Mouse (Mus musculus) Muller cell, postnatal 12 days (primary cell): ENCODE measurements around the gene Med26.

Experiments used
- DNase-seq: peaks from one replicate; pipeline ENCODE4 v3.0.0-alpha.2; 2015; ENCODE audit errors: inconsistent ontology term

Med26 gene

DNA sequence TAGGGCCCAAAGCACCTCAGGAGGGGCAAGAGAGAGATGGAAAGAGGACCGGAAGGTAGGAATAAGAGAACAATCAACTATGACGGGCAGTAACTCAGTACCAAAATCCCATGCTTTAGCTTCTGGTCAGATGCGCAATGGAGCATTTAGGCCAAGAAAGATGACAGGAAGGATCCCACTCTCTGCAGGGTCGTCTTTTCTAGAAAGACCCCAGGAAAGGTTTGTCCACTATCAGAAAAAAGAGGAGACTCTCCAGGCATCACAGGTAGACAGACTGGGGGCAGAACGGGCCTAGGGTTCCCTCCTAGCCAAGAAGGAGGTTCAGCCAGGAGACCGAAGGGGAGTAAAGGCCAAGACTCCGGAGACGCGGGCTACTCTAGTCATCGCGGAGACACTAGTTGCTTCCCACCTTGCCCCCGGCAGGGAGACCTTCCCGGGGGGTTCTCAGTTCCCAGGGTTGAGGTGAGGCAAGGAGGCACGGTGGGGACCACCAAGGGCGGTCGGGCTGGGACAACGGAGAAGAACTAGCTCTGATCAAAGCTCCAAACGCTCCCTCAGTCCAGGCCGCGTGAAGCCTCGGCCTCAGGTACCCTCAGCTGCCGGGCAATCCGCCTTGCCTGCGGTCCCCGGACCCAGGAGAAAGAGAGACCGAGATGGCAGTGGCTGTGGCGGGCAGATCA, 808 bp downstream of the Med26 start:
- no peak for DNase-seq

DNA sequence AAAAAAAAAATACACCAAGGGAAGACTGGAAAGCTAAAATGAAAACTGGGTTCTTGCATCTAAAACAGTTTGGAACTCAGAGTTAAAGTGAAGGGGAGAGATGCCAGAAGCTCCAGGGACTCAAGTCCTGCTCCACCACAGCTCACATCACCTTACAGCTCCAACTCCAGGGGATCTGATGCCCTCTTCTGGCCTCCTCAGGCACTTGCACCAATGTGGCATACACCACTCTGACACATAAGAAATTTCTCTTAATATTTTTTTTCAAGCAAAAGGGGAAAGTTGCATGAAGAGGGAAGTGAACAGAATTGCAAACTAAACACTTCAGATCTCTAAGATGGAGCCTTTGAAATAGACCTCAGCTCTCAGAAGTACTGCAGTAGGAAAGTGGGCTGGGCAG, 8.8 kb downstream of the Med26 start:
- DNase-seq: no peak

DNA sequence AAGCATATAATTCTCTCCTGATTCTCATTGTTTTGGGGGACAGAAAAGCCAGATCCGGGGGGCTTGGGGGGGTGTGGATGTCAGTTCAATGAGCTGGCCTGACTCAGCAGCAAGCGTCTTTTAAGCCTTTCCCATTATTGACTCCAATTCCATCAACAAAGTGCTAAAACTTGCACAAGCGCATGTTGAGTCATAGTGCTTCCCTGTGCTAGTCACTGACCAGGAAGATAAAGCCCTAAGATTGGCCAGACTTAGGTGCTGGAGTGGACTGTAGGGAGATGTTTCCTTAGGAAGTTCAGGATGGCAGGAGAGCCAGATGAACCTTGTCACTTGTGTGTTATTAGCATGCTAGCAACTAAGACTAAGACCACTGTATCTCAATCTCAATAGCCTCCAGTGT, 13.2 kb downstream of the Med26 start:
- no peak for DNase-seq

DNA sequence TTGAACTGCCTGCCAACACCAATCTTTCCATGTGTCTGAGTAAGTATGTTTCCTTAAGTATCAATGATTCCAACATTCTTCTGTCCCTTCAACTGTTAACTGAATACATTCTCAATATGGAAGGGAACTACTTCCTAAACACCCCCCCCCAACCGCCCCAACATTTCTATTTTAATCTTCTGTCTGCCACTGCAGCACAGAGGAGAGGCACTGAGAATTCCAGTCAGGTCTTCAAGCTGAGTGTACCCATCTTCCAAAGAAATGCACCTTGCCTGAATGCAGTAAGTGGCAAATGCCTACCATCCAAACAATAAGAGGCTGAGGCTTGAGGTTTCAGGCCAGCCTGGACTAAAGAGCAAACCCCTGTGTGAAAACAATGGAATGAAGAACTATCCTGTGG, 16.0 kb downstream of the Med26 start:
- DNase-seq: no peak

DNA sequence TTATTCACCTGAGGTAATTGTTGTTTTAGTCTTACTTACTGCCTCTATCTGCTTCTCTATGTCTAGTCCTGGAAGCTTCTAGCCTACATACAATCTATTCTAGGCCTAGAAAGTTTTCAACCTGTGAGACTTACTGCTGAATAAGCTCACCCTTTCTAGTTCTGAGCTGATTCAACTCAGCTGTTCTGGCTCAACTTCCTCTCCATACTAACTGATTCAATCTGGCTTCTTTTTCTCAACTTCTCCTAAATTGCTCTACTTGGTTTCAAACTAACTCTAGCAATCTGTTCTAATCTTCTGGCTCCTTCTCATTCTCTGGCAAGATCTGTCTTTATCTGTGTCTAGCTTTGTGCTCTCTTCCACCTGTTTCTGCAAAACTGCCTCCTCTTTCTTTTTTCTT, 26.2 kb downstream of the Med26 start:
- DNase-seq: no peak

DNA sequence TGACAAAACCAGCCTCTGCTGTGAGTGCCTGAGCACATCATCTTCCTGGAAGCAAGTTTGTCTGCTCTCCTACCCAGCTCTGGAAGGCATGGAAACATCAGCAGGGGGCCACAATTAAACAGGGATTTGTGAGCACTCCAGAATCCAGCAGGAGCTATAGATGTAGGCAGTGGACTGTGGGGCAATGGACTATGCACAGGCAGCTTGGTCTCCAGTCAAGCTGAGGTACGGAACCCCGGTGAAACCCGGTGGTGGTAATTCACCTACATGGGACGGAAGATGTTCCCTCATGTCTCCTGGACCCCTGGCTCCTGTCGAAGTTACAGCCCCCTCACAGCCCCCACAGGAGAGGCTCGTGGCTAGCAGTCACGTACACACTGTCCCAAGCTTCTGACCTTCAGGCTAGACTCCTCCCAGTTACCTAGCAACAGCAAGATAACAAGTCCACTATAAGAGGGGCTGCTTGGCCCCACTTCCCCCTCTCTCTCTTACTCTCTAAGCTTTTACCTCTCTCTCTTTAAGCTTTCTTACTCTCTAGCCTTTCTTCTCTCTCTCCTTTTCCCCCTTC, 30.6 kb downstream of the Med26 start:
- DNase-seq: no peak

DNA sequence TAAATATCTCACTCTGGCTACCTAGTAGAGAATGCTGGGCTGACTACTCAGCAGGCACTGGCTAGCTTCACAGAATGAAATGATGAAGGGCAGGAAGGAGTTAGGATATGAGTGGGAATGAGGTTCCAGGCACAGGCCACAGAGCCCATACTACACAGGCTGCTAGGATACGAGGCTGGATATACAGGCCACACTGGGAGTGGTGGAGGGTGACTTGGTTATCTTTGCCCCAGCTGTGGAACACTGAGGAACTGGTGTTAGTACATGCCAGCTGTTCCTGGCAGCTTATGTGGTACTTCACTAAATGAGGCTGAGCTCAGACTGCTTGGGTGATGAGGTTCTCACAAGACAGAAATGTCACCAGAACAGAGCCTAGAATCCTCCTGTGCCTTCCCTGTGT, 34.9 kb downstream of the Med26 start:
- DNase-seq: no peak

DNA sequence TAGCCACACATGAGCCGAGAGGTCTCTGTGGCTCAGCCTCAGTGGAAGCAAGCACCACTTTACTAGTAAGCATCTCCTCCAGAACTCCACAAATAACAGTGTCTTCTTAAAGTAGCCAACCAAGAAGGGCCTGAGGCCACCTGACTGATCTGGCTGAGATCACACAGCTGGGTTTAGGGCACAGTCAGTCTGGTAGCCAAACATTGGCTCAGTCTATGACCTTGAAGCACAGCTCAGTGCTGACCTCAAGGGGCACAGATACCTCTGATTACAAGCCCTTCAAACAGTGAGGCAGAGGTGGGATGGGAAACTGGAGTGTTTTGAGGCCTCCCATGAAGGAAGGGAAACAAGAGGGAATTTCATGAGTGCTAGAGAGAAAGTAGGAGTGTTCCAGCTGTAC, 35.4 kb downstream of the Med26 start:
- DNase-seq: no peak

DNA sequence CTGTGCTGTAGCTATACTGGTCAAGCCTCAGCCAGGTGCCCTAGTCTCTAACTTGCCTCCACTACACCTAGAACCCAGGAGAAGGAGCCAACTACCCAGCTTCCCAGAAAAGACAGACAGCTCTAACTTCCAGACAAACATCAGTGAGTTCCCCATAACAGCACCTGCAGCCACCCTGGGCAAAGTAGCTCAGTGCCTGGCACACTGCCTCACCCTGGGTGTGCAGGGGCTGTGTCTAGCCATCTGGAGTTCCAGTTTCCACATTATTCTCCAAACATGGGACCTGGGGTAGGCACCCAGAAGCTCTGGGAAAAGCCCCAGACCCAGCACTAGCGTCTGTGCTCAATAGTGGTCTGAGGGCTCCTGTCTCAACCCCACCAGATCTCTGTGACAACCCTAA, 40.6 kb downstream of the Med26 start:
- DNase-seq: no peak

DNA sequence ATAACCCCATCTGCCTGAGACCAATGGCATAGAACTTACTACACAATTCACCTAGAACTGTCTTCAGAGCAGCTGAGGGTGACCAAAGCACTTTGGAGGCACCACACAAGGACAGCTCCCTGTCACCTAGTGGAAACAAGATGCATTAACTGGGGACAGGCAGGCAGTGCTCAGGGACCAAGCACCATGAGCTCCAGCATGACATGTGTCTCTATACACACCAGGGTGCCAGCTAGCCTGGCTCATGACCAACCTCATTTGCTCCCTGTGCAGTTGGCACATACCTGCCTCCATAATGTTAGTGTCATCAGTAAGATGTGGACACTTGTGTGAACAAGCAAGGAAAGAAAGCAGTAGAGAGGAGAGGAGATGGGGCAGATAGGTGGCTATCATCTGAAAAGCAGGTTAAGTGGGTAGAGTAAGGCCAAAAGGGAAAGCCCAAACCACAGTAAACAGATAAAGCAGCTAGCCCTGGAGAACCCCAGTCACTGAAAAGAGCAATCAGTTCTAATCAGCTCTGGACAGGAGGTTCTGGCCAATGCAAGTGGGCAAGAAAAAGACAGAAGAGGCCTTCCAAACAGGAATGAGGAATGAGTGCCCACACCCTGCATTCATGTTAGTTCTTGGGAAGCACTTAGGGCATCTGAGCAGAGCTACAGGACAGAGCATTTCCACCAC, 43.3 kb downstream of the Med26 start:
- no peak for DNase-seq

DNA sequence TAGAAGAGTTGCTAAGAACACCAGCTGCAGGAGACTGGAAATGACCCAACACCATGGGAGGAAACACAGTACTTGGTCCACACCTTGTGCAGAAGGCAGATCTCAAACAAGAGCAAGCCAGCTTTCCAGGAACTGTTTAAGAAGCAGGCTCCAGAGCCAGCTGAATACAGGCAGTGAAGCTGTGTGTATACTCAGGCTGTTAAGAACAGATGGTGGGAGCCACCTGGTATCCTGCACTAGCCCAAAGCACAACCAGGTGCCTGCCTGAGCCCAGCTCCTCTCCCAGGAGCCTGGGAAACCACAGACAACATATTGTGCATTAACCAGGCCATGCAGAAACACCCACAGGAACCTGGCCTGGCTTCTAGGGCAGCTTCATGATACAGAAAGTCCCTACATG, 43.9 kb downstream of the Med26 start:
- DNase-seq: no peak

DNA sequence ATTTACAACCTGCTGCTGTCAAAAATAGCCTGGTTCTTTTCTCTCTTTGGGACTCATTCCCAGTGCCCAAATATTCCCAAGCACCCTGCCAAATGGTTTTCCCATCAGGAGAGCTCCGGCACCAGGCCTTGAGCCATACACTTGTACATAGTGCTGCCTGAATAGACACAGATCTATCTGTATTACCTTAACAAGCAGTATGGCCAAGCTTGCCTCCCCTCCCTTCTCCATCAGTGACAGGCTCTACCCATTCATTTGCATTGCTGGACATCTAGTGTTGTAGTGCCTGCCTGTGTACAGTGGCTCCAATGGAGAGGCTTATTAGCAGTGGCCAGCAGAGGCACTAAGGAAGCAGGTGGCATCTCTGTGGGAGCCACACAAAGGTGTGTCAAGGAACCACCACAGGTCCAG, 47.5 kb downstream of the Med26 start:
- no peak for DNase-seq

DNA sequence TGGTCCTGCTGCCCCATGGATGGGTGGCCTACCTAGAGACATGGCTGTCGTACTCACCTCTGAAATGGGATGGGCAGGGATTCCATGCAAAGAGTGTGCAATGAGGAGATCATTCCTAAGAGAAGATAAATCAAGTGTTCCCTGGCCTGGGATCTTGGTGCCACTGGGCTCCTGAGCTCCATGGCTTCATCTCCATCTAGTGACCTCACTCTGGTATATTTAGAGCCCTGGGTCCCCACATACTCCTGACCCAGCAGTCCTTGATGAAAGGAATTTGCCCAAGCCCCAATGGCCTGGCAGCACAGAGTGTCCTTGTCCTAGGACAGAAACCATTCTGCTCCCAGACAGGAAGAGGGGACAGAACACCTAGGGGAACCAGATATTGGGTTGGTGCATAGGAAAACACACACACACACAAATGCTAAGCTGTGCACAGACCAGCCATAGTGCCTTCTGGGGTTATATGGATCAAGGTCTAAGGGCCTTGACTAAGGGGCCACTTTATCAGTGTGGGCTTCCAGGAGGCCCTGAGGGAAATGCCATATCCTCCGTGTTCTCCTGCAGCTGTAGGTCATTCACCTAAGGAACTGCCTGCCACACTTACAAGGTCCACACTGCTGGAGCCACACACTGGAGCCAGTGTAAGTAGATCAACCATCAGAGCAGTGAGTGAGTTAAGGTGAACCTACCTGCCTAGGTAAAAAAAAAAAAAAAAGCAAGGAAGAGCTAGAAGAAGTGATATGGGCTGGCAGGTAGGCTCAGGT, 48.4 kb downstream of the Med26 start:
- DNase-seq: no peak

DNA sequence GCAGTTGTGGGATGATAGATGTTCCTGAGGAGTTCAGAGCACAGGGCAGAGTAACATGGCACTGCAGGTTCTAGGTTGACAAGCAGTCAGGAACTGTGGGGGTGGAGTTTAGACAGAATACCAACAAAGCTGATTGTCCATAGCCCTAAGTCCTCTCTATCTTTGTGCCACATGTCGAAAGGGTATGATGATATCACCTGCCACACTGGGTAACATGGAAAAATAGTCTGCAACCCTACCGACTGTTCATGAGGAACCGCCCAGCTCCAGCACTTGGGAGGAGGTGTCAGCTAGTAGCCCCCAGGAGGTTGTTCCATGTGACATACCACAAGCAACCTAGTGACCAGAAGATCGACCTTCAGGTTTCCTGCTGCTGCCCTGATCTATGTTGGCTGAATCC, 49.5 kb downstream of the Med26 start:
- DNase-seq: no peak

DNA sequence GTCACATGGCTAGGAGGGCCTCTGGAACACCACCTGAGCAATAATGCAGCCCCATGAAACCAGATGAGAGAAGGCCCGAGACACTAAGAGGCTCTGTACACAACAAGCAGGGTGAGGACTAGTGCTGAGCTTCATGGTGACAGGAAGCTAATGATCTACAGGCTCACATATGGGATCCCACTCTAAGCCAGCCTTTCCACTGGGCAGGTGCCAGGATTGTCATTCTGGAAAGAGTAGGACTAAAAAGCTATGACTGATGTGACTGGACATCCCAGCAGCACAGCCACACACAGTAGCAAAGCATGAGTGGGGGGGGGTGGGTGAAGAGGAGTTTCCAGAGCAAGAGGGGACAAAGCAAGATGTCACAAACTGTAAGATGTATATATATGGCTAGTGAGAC, 50.2 kb downstream of the Med26 start:
- no peak for DNase-seq

DNA sequence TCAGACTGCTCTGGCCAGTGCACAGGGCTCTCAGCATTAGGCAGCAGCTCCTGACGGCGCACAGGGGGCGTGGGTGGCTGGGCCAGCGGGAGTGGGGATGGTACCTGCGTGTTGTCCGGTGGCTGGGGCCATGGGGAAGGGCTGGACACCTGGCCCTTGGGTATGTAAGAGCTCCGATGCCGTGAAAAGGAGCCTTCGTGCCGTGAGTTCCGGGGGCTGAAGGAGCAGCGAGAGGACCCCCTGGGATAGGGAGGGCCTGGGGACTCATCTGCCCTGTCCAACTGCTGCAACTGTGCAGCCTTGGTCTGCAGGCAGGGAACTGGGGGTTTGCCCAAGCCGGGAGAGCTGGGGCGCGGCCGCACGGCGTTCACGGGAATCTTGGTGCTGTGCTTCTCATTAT, 51.9 kb downstream of the Med26 start:
- DNase-seq: peak; percentile 43

DNA sequence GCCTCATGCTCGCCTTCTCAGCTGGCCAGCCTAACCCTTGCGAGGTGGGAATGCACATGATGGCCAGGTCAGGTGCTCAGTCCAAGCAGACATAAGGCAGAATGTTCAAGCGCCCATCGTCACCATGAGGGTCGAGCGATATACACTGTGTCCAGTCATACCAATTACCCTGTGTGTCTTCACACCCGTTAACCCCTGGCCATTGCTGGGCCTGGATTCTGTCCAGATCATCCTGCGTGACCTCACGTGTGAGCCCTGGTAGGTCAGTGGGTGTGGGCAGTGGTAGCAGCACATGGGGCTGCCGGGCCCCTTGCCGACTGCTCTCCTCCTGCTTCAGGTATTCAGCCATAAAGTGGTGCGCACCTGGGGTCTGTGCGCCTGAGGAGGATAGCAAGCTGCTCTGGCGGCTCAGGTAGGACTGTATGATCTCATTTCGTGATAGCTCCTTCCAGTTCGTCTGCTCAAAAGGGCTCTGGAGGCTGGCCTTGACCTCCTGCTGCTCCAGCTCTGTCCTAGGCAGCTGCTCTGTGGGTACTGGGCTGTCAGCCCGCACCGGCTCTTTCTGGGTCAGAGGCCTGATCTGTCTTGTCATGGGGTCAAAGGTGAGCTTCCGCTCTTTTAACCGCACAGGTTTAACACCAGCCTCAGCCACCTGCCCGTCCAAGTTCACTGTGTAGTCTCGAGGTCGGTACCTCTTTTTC, 52.5 kb downstream of the Med26 start:
- no peak for DNase-seq

DNA sequence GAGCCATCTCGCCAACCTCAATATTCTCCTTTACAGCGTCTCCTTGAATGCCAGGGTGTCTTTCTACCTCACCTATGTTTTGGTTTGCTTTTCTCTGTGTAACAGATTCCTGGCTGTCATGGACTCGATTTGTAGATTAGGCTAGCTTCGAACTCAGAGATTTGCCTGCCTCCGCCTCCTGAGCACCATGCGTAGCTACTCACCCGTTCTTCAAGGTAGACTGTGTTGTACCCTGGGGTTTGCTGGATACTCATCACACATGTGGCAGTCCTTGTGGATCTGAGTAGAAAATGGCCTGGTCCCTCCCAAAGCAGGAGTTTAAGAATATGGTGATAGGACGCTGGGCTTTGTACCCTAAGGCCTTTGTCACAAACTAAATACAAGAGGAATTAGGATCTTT, 54.7 kb downstream of the Med26 start:
- DNase-seq: peak; percentile 31

DNA sequence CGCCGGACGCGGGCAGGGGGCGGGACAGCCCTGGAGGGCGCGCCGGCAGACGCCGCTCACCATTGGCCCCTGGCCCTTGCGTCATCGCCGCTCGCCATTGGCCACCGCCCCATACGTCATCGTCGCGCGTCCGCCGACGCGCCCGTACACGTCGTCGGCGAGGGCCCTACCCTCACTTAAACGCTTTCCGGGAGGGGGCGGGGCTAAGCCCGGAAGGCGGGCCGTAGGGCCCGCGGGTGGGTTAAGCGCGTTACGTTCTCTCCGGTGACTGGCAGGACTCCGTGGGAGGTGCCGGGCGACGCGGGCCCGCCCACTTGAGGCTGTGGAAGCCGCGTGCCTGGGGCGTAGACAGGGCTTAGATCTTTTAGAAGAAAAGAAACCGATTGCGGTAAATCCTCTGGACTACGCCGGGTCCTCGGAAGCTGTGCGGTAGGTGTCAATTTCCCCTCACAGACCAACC, 55.4 kb downstream of the Med26 start:
- peak; percentile 100 for DNase-seq

DNA sequence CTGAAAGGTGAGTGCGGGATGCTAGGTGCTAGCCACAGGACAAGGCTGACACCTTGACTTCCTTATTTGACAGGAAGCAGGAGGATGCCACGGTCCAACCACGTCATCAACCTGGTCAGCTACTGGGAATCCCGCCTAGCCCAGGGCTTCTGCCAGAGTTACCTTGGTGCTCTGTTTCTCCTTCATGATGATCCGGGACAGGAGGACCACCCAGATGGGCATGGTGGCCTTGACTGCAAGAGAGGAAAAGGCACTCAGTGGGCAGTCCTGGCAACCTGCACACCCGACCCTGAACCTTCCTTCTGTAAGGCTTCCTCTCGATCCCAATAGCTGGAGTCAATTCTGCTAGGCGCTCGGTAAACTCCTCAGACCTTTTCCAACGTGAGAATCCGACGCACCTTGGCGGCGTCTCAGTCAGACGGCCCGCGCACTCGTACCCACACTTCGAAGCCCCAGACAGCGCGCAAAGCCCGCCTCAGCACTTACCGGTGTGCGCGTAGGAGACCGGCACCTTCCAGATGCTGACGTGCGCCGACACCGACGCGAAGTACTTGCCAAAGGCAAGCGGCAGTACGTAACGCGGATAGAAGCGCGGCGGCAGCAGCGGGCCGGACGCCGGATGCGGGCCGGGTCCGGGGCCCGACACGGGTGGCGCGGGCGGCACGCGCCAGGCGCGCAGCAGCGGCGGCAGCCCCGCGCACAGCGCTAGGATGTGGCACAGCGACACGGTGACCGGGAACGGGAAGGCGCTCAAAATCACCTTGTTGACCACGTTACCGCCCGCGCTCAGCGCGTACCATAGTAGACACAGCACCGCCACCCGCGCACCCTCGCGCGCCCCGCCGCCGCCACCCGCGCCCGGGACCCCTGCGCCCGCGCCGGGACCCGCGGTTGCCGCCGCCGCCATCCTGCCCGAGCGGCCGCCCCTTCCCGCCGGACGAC, 56.1 kb downstream of the Med26 start, which contains the start of gene Slc35e1:
Slc35e1 (minus strand) TSS at position 935 of the 942 bp plus-strand sequence.
- peak; percentile 30 for DNase-seq

DNA sequence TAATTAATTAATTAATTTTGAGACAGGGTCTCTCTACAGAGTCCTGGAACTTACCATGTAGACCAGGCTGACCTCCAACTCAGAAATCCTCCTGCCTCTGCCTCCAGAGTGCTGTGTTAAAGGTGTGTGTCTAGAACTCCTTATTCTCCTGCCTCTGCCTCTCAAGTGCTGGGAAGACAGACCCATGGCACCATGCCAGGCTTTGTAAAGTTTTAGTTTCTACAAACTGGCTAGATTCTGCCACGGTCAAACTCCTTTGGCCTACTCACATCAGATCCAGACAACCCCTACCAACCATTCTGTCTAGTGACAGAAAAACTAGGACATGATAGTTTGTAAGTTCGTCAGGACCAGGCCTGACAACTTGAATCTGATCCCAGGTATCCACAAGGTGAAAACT, 57.1 kb downstream of the Med26 start:
- no peak for DNase-seq
